Comparison of ENCODE assay signal across 8 mouse cellular contexts in genomic region chr3:115713417-115714048, GRCm38 (mm10). TPM values are rescaled to one million over a fixed set of nuclear protein-coding genes. Genes with fewer than 3 reads are reported as not detected.
DNase-seq lines count a peak whose midpoint lies in the region; ATAC-seq and TF ChIP-seq lines count a peak whose summit lies in the region.

No protein-coding gene starts in this region.

- peaks cover 17% of the 10 kb centered on the region; the same call in 1 of the 2 replicates for H3K79me2 ChIP-seq in liver, adult 2 months (ENCODE audit: control insufficient read depth, insufficient read depth, low read length)

- H3K9me3 ChIP-seq in forebrain, postnatal 0 days (ENCODE audit: low read length), result no peaks in the 10 kb centered on the region
- H3K9me3 ChIP-seq in midbrain, postnatal 0 days (ENCODE audit: low read length), result no peaks in the 10 kb centered on the region

- H3K36me3 ChIP-seq in liver, adult 2 months (ENCODE audit: control insufficient read depth, insufficient read depth, low read length), result peaks cover 6% of the 10 kb centered on the region; the same call in 1 of the 2 replicates
- no peaks in the 10 kb centered on the region for H3K36me3 ChIP-seq in forebrain, postnatal 0 days (ENCODE audit: insufficient read depth)
- no peaks in the 10 kb centered on the region for H3K36me3 ChIP-seq in midbrain, postnatal 0 days (ENCODE audit: insufficient read depth, low read length)

- TF ChIP-seq CTCF in liver, adult 2 months (IDR thresholded peaks at IDR 0.05; ENCODE audit: low read depth, low read length), result no peak
- no peak for TF ChIP-seq CTCF in forebrain, postnatal 0 days (IDR thresholded peaks at IDR 0.05; ENCODE audit: low read depth)
- no peak for TF ChIP-seq CTCF in midbrain, postnatal 0 days (IDR thresholded peaks at IDR 0.05)

- no peak for ATAC-seq in forebrain, postnatal 0 days
- no peak for ATAC-seq in midbrain, postnatal 0 days (ENCODE audit: low FRiP score)
- no peak for ATAC-seq in cerebellum, adult (ENCODE audit: insufficient number of reproducible peaks, low FRiP score, low TSS enrichment)

- no peaks in the 10 kb centered on the region for H3K27me3 ChIP-seq in liver, adult 2 months (ENCODE audit: control insufficient read depth, insufficient read depth, low read length)
- H3K27me3 ChIP-seq in forebrain, postnatal 0 days (ENCODE audit: insufficient read depth, low read length), result peaks cover 3% of the 10 kb centered on the region
- no peaks in the 10 kb centered on the region; the same call in 1 of the 2 replicates for H3K27me3 ChIP-seq in midbrain, postnatal 0 days (ENCODE audit: insufficient read depth, low read length)

- WGBS in liver, adult 2 months, result 8% methylated on average over 22 of the region's 22 CpGs
- WGBS in forebrain, postnatal 0 days, result 4% methylated on average over 22 of the region's 22 CpGs
- 16% methylated on average over 22 of the region's 22 CpGs for WGBS in midbrain, postnatal 0 days

- H3K4me2 ChIP-seq in forebrain, postnatal 0 days (ENCODE audit: low read depth), result peak overlapping the region; percentile 93
- H3K4me2 ChIP-seq in midbrain, postnatal 0 days (ENCODE audit: low read depth, low read length, poor library complexity, severe bottlenecking), result peak overlapping the region; percentile 94

- no peak for TF ChIP-seq POLR2A in liver, adult 2 months (IDR thresholded peaks at IDR 0.05; ENCODE audit: extremely low read depth, insufficient read depth, low read length)

- peak overlapping the region; percentile 89 for H3K4me3 ChIP-seq in liver, adult 2 months (ENCODE audit: insufficient read depth, low read depth, low read length)
- H3K4me3 ChIP-seq in forebrain, postnatal 0 days (ENCODE audit: low read depth, low read length), result peak overlapping the region; percentile 56
- H3K4me3 ChIP-seq in midbrain, postnatal 0 days (ENCODE audit: low read depth, low read length), result peak overlapping the region; percentile 53

- peak overlapping the region; percentile 92 for H3K27ac ChIP-seq in liver, adult 2 months (replicated peaks; ENCODE audit: insufficient read depth, low read depth, low read length)
- H3K27ac ChIP-seq in forebrain, postnatal 0 days (ENCODE audit: low read depth, low read length), result peak overlapping the region; percentile 41; the same call in 1 of the 2 replicates
- H3K27ac ChIP-seq in midbrain, postnatal 0 days (ENCODE audit: low read depth, low read length), result peak overlapping the region; percentile 34; the same call in 1 of the 2 replicates

- peaks cover 19% of the 10 kb centered on the region for H3K4me1 ChIP-seq in liver, adult 2 months (ENCODE audit: control insufficient read depth, insufficient read depth, low read length)
- H3K4me1 ChIP-seq in forebrain, postnatal 0 days (ENCODE audit: insufficient read depth), result no peaks in the 10 kb centered on the region
- no peaks in the 10 kb centered on the region for H3K4me1 ChIP-seq in midbrain, postnatal 0 days (ENCODE audit: insufficient read depth, low read length)

- peak; percentile 62 for DNase-seq in liver, adult 2 months (ENCODE audit: extremely low read depth, low read depth, low spot score)
- no peak for DNase-seq in liver
- DNase-seq in forebrain, postnatal 0 days, result peak; percentile 4
- DNase-seq in kidney, postnatal 14 days, result peak; percentile 27
- peak; percentile 5 for DNase-seq in midbrain, postnatal 0 days (ENCODE audit: low spot score)
- DNase-seq in cerebellum, adult 11-12 months, result no peak
- DNase-seq in MN1 (ENCODE audit: low spot score), result no peak

- peak overlapping the region; percentile 72 for H3K9ac ChIP-seq in liver, adult 2 months (ENCODE audit: low read depth, low read length)
- peak overlapping the region; percentile 45 for H3K9ac ChIP-seq in forebrain, postnatal 0 days
- no peak overlapping the region for H3K9ac ChIP-seq in midbrain, postnatal 0 days (replicated peaks; ENCODE audit: low read length, poor library complexity, severe bottlenecking)

RNA-seq across cellular contexts. Expression of gene S1pr1, which starts 1.3 kb away (rescaled TPM):
- total RNA-seq in liver, adult 2 months (2014; rRNA removed), result 21.5 and 35.2 TPM in 2 replicates
- polyA plus RNA-seq in liver, adult 2 months (2012; rRNA removed), result 77.7 and 95.7 TPM in 2 replicates
- 31.2 and 38.7 TPM in 2 replicates for total RNA-seq in forebrain, postnatal 0 days (2014; rRNA removed)
- polyA plus RNA-seq in forebrain, postnatal 0 days (2015; fragmentation: Nextera tagmentation; extraction: Ambion mirVana), result 25.9 and 31.7 TPM in 2 replicates
- 42.1 and 56.7 TPM in 2 replicates for total RNA-seq in midbrain, postnatal 0 days (2014; rRNA removed)
- polyA plus RNA-seq in midbrain, postnatal 0 days (2015; fragmentation: Nextera tagmentation; extraction: Ambion mirVana), result 32.9 and 34.2 TPM in 2 replicates

Comparison
In these comparisons a context has a peak if more than half of its experiments do, and no peak if none do; other contexts are left out.
1. DNase-seq: peak in liver, adult 2 months (single experiment), forebrain, postnatal 0 days (single experiment), kidney, postnatal 14 days (single experiment) and midbrain, postnatal 0 days (single experiment); none in liver (single experiment), cerebellum, adult 11-12 months (single experiment) and MN1 (single experiment).
2. H3K27ac ChIP-seq: peak in every context shown above with its lines; median percentile 92 in liver, adult 2 months; 41 in forebrain, postnatal 0 days; 34 in midbrain, postnatal 0 days.
3. Peak in every context shown above with its lines, with median percentiles within 50 percentile points of each other: H3K4me3 ChIP-seq.